Mouse (Mus musculus) cortical plate, adult 2 months (tissue): ENCODE measurements around the gene Gripap1.

ENCODE experiments used
- CTCF ChIP-seq: fragments of 200-500 bp; IDR thresholded peaks from 2 replicates; pipeline ENCODE4 v1.5.1; 2011; ENCODE audit warnings: mild to moderate bottlenecking, control low read depth, low read length; ENCODE audit not compliant: insufficient read depth; ENCODE audit errors: extremely low read depth
- POLR2A ChIP-seq: fragments of 200-500 bp; IDR thresholded peaks from 2 replicates; pipeline ENCODE4 v1.6.1; 2011; ENCODE audit warnings: mild to moderate bottlenecking, low read length, control low read depth; ENCODE audit not compliant: insufficient read depth; ENCODE audit errors: extremely low read depth

DNA sequence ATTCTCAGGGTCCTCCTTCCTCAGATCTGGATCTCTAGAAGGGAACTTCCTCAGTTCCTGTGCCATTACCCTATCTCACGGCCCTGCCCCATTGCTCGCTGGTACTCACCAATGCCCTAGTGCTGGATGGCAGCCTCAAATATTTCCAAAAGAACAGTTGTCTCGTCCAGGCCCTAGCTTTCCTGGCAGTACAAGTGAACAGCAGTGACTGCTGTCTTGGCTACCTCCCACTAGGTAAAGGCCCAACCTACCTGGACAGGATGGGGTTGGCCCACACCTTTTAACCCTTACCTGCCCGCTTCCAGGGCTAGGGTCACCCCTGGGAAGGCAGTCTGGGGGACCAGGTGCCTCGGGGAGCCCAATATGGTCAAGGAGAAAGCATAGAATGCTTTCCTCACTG lies 48.5 kb upstream of the Gripap1 start:
- no peak for TF ChIP-seq POLR2A
- no peak for TF ChIP-seq CTCF
